Mouse (Mus musculus) heart, adult 9 months (tissue): Measurements from ENCODE around the gene Cep152.
A peak's percentile ranks its signal among the peaks of the same experiment; 100 is the strongest.

ENCODE experiments used
- DNase-seq, 2 experiments: peaks; one replicate each; pipeline ENCODE4 v3.0.0; 2022; ENCODE audit warnings: low spot score in 2 of 2

The Cep152 gene

DNA sequence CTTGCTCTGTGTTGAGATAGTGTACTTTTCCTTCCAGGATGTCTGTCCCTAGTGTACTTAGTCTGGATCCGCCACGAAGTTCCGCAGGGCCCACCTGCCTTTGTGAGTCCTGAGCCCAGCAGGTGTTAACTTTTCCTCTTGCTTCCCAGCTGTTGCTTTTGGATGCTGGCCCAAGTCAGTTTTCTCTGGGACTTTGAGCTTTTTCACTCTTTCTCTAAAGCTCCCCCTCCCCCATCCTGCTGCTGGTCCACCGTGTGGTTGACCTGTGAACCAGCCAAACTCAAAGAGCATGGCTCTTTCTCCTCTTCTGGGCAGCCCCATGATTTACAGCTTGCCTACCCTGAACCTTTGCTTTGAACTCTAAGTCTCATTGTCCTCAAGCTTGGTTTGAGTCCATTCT lies 1.6 kb upstream of the Cep152 start:
- DNase-seq, result no peak

DNA sequence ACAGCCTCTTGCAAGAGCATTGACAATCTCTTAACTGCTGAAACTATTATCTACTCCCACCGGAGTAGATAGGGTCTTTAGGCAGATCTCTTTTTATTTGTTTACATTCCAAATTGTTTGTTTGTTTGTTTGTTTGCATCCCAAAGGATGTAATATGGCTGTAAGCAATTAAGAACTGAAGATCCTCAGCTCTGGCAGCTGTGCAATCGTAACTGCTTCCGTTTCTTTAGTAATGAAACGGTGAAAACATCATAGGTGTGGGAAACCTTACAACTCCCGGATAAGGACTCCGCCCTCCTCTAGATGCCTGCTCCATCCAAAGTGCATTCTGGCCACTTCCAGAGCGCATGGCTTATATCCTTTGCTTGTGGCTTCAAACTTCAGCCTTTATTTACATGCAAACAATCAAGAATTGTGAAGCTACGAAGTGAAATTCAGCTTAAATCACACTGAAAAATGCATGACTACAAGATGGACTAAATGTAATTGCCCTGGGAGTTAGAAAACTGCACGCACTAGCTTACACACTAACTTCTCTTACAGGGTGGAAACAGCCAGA lies 707 bp downstream of the Cep152 start:
- no peak for DNase-seq

DNA sequence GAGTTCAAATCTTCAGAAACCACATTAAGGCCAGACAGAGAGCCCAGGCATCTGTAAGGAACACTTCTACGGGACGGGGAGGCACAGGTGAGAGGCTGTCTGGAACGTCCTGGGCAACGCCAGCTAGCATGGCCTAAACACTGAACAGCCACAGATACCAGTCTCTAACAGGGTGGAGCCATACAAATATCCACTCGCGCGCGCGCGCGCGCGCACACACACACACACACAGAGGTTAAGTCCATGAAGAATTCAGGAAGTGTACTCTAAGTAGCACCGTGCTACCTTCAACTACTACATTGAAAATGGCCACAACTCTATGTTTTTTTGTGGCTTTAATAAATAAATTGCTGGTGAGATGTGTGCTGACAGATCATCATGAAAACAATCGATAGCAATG lies 1.7 kb downstream of the Cep152 start:
- no peak for DNase-seq

GRCm38 (mm10) chr2:125620213-125620907 lies 4.6 kb downstream of the Cep152 start:
- DNase-seq, result no peak

DNA sequence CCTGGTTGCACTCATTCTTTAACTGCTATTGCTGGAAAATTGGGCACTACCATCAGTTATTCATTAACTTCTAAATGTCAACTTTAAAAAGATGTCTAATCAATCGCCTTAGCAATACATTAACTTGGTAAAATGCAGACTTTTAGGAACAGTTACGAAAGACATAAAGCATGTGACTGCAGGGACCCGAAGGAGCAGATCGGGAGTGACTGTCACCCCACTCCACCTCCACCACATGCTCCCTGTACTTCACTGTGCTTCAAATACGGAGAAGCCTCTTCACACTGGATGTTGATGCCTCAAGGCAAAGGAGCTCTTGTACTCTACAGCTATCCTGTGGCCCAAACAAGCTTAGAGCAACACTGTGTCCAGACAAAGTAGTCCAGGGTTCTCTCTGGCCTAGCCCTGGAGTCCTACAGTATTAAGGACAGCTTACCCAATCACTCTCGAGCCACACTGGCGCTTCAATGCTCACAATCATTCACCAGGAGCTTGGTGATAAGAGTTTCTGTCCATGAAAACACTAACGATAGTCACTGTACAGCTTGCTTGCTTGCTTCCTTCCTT lies 9.0 kb downstream of the Cep152 start:
- DNase-seq, result no peak

DNA sequence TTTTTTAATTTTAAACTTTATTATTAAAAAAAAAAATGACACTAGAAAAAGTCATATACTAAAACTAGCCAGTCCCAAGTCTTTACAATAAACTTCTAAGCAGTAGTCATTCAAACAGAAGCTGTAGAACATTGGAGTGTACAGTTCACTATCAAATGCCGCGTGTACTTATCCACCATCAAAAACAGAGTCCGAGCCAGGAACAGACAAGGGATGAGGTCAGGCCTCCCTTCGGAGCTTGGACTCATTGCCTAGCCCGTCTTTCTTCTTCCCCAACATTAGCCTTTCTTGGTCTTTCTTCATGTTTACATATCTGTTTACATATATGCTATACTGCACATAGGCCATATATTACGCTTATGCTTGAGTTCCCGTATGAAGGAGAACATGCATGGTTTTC lies 9.5 kb downstream of the Cep152 start:
- no peak for DNase-seq

GRCm38 (mm10) chr2:125606220-125606845 lies 18.6 kb downstream of the Cep152 start:
- peak; percentile 36 to 57 for DNase-seq

GRCm38 (mm10) chr2:125604646-125605045 lies 20.3 kb downstream of the Cep152 start:
- peak; percentile 21 to 60 for DNase-seq

GRCm38 (mm10) chr2:125602970-125603369 lies 21.9 kb downstream of the Cep152 start:
- no peak for DNase-seq

DNA sequence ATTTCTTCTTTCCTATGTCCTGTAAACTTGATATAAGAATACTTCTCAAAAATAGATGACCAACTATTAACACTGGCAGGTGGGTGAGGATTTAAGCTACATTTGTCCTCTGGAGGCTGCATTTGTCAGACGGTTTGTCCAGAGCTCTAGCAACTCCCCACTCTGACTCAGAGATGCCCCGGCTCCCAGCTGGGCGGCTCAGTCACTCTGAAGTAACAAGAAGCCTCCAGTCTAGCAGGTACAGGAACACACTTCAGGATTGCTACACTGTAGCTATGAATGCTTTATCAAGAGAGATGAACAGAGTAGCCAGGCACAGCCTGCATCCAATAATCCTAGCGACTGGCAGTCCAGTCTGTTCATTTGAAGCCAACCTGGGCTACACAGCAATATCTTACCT lies 26.0 kb downstream of the Cep152 start:
- DNase-seq, result no peak

DNA sequence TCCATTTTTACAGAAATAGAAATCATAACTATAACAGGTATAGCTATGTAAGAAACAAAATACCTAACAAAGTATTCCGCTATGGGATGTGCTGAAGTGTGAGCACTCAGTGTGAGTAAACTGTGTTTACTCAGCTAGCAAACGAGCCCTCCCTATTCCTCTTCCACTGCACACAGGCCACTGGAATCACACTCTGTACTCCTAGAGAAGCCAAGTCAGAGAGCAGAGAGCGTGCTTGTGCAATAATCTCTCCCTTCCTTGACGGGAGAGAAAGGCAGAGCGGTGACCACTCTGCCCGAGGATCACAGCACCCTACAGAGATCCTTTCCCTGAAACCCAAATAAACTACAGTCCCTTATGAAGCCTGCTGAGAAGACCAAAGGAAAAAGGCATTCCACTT lies 26.7 kb downstream of the Cep152 start:
- peak in 1 of 2 experiments; percentile 21 for DNase-seq

DNA sequence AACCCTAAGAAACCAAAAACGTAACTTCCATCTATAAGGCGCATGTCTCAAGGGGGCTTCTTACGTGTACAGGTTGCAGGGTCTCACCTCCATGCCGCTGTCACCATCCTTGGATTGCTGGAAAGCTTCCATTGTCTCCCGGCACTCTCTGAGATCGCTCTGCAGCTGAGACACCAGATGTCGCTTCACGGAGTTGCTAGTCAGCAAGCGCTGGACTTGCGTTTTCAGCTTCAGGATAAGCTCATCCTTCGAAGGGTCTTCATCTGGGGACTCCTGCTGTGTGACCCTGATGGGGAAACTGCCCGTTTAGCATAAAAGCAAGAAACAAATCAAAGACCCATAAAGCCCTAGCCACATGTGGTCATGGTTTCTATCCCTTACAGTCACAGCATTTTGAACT lies 30.1 kb downstream of the Cep152 start:
- no peak for DNase-seq

DNA sequence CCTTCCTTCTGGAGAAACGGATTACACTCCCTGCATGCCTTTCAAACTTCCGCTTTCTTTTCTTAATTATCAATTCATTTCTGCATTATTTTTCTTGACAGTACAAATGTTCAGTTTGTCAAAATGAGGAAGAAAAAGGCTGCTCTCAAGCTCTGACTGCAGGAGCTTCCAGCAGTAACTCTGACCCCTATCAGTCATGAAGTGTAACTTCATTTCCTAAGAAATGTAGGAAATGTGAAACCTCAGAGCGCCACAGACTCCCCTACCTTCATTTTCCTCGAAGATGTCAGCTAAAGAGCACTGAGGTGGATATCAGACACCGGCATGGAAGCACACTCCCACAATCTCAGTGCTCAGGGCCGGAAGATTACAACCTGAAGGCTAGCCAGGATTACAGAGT lies 30.8 kb downstream of the Cep152 start:
- DNase-seq, result no peak

DNA sequence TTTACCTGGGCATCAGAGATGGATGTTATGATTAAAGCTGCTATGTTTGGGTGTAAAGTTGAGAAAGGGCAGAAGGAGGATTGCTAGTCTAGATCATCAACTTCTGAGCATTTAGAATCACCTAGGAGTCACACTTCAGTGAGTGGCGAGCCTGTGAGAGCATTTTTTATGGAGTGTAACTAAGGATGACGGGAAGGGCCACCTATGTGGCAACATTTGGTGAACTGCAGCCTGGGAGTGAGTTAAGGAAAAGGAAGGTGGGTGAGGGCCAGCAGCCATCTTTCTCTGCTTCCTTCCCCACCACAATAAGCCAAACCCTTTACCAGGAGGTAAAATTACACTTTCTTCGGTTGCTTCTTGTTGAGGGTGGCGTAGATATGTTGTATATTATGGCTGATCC lies 33.0 kb downstream of the Cep152 start:
- no peak for DNase-seq

DNA sequence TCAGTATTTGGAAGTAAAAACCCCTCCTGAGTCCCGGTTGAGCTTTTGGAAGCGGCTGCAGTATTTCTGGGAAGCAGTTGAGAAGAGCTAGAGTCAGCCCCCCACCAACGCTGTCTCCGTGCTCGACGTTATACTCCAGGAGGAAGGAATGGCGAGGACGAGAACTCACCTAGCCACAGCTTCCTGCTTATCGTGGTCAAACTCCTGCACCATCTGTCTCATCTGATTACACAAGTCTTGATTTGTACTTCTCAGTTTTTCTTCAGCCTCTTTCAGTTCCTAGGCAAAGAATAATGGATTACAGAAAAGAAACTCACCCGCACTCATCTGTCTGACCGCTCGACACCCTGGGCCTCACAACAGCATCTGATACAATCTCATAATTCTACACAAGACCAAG lies 35.6 kb downstream of the Cep152 start:
- no peak for DNase-seq

DNA sequence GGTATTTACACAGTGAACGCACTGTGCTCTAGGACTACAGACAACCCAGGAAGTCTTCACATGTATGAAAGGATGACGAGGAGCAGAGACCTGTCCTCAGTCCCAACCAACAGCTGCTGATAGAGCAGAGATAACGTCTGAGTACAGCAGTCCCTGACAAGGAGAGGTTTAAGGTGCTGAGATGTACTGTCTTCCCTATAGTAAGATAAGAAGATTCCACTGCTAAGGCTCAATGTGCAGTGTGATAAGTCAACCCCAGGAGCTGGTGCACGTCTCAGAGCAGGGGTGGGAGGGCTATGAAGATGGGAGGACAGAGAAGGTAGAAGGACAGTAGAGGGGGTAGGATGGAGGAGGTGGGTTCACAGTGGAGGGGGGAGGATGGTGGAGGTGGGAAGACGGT lies 43.8 kb downstream of the Cep152 start:
- DNase-seq, result no peak

DNA sequence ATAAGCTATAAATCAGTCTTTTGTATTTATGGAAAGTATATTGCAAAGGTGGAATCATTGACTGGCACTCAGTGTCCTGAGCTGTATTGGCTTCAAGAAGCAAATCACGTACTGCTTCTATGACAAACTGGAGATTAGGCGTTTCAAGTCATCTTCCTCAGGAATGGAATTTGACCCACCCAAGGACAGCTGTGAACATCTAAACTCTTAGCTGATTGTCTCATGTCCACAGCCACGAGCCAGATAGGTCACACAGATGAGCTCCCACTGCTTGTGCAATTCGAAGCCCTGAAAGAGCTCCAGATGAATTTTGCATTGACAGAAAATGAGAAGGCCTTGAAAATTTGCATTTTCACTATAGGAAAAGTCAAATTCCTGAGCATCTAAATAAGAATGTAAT lies 47.2 kb downstream of the Cep152 start:
- DNase-seq, result peak; percentile 22 to 37

DNA sequence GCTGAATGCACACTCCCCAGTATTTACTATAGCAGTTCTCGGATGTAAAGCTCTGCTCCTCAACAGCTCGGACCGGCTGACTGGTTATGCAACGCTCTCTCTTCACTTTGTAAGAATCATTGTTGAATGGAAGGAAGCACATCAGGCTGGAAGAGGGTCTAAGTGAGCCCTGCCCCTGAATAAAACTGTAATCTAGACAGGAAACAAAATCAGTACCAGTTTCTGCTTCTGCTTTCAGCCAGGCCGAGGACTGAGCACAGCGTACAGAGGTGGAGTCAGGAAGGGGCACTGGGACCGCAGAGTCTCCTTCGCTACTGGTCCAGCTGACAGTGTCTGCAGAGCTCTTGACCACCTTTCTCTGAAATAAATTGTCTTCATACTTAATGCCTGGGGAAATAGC lies 48.4 kb downstream of the Cep152 start:
- DNase-seq, result no peak

DNA sequence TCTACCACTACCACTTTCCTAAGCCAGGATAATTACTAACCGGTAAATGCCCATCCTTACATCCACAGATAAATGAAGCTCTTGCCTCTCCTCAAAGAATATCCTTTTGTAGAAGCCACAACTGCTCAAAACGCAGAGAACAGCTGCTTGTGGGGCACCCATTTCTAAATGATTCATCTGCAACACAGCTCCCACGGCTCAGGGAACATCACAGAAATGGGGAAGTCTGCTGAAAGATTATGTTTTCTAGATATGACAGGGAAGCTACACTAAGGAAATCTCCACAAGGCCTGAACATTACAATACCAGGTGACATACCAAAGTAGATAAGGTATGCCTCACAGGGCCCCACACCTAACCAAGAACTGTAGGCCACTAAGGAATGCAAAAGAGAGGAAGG lies 49.1 kb downstream of the Cep152 start:
- DNase-seq, result no peak

GRCm38 (mm10) chr2:125563884-125564283 lies 61.0 kb downstream of the Cep152 start:
- DNase-seq, result no peak

GRCm38 (mm10) chr2:125562407-125562806 lies 62.5 kb downstream of the Cep152 start:
- no peak for DNase-seq

- no peak for DNase-seq
Measured at GRCm38 (mm10) chr2:125560037-125560436, 64.9 kb downstream of the Cep152 start.
